Mouse (Mus musculus) ovary, adult 18-20 months (tissue): Measurements from ENCODE around the gene Cntnap1.
A peak's percentile ranks its signal among the peaks of the same experiment; 100 is the strongest.
"Not testable (repeated sequence)": the region's sequence is repeated elsewhere in the genome, so short reads cannot be mapped to it uniquely, and the experiment has no call there.

Experiments used
- DNase-seq: peaks from one replicate; pipeline ENCODE4 v3.0.0; 2022; ENCODE audit warnings: low spot score, mixed read lengths

The Cntnap1 gene

GRCm38 (mm10) chr11:101149178-101150105 lies 20.9 kb upstream of the Cntnap1 start:
- DNase-seq = peak; percentile 32

GRCm38 (mm10) chr11:101151063-101151462 lies 19.3 kb upstream of the Cntnap1 start:
- no peak for DNase-seq

- no peak for DNase-seq
Measured at GRCm38 (mm10) chr11:101152825-101153224, 17.5 kb upstream of the Cntnap1 start.

GRCm38 (mm10) chr11:101154648-101155047 lies 15.7 kb upstream of the Cntnap1 start:
- no peak for DNase-seq

GRCm38 (mm10) chr11:101155151-101155550 lies 15.2 kb upstream of the Cntnap1 start:
- DNase-seq = no peak

GRCm38 (mm10) chr11:101155728-101156371 lies 14.5 kb upstream of the Cntnap1 start, which contains the start of gene Tubg2:
Gene Tubg2, plus strand, starts transcription at chr11:101155907.
- peak; percentile 39 for DNase-seq

- DNase-seq = not testable (repeated sequence)
Measured at GRCm38 (mm10) chr11:101160151-101160550, 10.2 kb upstream of the Cntnap1 start.

- DNase-seq = not testable (repeated sequence)
Measured at GRCm38 (mm10) chr11:101160981-101161505, 9.3 kb upstream of the Cntnap1 start.

GRCm38 (mm10) chr11:101161551-101161950 lies 8.8 kb upstream of the Cntnap1 start:
- DNase-seq = no peak

- DNase-seq = no peak
Measured at GRCm38 (mm10) chr11:101162301-101162700, 8.0 kb upstream of the Cntnap1 start.

GRCm38 (mm10) chr11:101162772-101163171 lies 7.6 kb upstream of the Cntnap1 start:
- peak; percentile 78 for DNase-seq

- no peak for DNase-seq
Measured at GRCm38 (mm10) chr11:101163476-101164350, 6.6 kb upstream of the Cntnap1 start.

- no peak for DNase-seq
Measured at GRCm38 (mm10) chr11:101164351-101164665, 6.0 kb upstream of the Cntnap1 start.

- DNase-seq = no peak
Measured at GRCm38 (mm10) chr11:101164677-101165580, 5.4 kb upstream of the Cntnap1 start.

- DNase-seq = no peak
Measured at GRCm38 (mm10) chr11:101166357-101166756, 4.0 kb upstream of the Cntnap1 start.

- DNase-seq = no peak
Measured at GRCm38 (mm10) chr11:101167211-101167962, 2.9 kb upstream of the Cntnap1 start.

GRCm38 (mm10) chr11:101167963-101168300 lies 2.4 kb upstream of the Cntnap1 start:
- DNase-seq = no peak

- peak; percentile 73 for DNase-seq
Measured at GRCm38 (mm10) chr11:101168301-101168980, 1.9 kb upstream of the Cntnap1 start.

- DNase-seq = no peak
Measured at GRCm38 (mm10) chr11:101169301-101170107, 819 bp upstream of the Cntnap1 start.
